ENCODE assay signal across 12 mouse cellular contexts in genomic region chr7:119185181-119185940, GRCm38 (mm10). TPM values are rescaled to one million over a fixed set of nuclear protein-coding genes. Genes with fewer than 3 reads are reported as not detected.
A peak's percentile ranks its signal among the peaks of the same experiment; 100 is the strongest.
DNase-seq lines count a peak whose midpoint lies in the region; ATAC-seq and TF ChIP-seq lines count a peak whose summit lies in the region.
"Had no signal": no experiment of that assay in that cellular context is flagged by ENCODE, and none has a peak within 500 bp of the region (broad histone marks: within the 10 kb centered on the region; RNA-seq: fewer than 3 reads in every experiment).

No protein-coding gene starts in this region.

- peaks cover 52% of the 10 kb centered on the region for H3K27me3 ChIP-seq in heart, embryonic 15.5 days
- H3K27me3 ChIP-seq in forebrain, embryonic 13.5 days, result peaks cover 43% of the 10 kb centered on the region
- peaks cover 54% of the 10 kb centered on the region for H3K27me3 ChIP-seq in midbrain, embryonic 12.5 days

- TF ChIP-seq POLR2A in lung, adult 2 months (IDR thresholded peaks at IDR 0.05; ENCODE audit: borderline replicate concordance, extremely low read depth, low read depth, low read length), result no peak

- no peak overlapping the region for H3K4me3 ChIP-seq in heart, embryonic 15.5 days
- H3K4me3 ChIP-seq in forebrain, embryonic 13.5 days, result peak overlapping the region; percentile 57
- peak overlapping the region; percentile 57 for H3K4me3 ChIP-seq in midbrain, embryonic 12.5 days
- no peak overlapping the region for H3K4me3 ChIP-seq in lung, adult 2 months (replicated peaks; ENCODE audit: extremely low read depth, low read depth, low read length)

- no peak for DNase-seq in heart, adult 11 months
- DNase-seq in R1 (ENCODE audit: low read depth, low spot score), result peak; percentile 39
- DNase-seq in lung, adult 2 months, result no peak
- no peak for DNase-seq in gastrocnemius, adult 8-10 months (ENCODE audit: low spot score in 2 of 2)
- DNase-seq: cerebellum, adult 11-12 months; heart, postnatal 4 days; lung, adult 18-20 months had no signal

- H3K4me1 ChIP-seq in heart, embryonic 15.5 days (replicated peaks), result peaks cover 13% of the 10 kb centered on the region
- H3K4me1 ChIP-seq in forebrain, embryonic 13.5 days, result peaks cover 34% of the 10 kb centered on the region
- H3K4me1 ChIP-seq in midbrain, embryonic 12.5 days, result peaks cover 18% of the 10 kb centered on the region
- no peaks in the 10 kb centered on the region for H3K4me1 ChIP-seq in lung, adult 2 months (ENCODE audit: control insufficient read depth, insufficient read depth, low read length)

- no peak for ATAC-seq in heart, embryonic 15.5 days (replicated peaks; ENCODE audit: insufficient number of reproducible peaks, insufficient read depth, low FRiP score, low read depth)
- peak; percentile 44 for ATAC-seq in forebrain, embryonic 13.5 days
- peak; percentile 25; the same call in 1 of the 2 replicates for ATAC-seq in midbrain, embryonic 12.5 days (ENCODE audit: low FRiP score, low read depth)
- no peak for ATAC-seq in megakaryocyte, adult 5-6 weeks (ENCODE audit: poor library complexity, severe bottlenecking)

- H3K9me3 ChIP-seq in heart, embryonic 15.5 days (replicated peaks), result no peaks in the 10 kb centered on the region
- H3K9me3 ChIP-seq in forebrain, embryonic 13.5 days (replicated peaks), result no peaks in the 10 kb centered on the region
- H3K9me3 ChIP-seq in midbrain, embryonic 12.5 days, result no peaks in the 10 kb centered on the region

- WGBS in heart, embryonic 15.5 days, result 5% methylated on average over 23 of the region's 23 CpGs
- 2% methylated on average over 23 of the region's 23 CpGs for WGBS in forebrain, embryonic 13.5 days
- under 1% methylated on average over 23 of the region's 23 CpGs for WGBS in midbrain, embryonic 12.5 days
- 5% methylated on average over 23 of the region's 23 CpGs for WGBS in lung, adult 2 months

- no peaks in the 10 kb centered on the region for H3K36me3 ChIP-seq in heart, embryonic 15.5 days
- H3K36me3 ChIP-seq in forebrain, embryonic 13.5 days (ENCODE audit: poor library complexity, severe bottlenecking), result no peaks in the 10 kb centered on the region
- H3K36me3 ChIP-seq in midbrain, embryonic 12.5 days, result no peaks in the 10 kb centered on the region

- peak overlapping the region; percentile 71 for H3K4me2 ChIP-seq in heart, embryonic 15.5 days
- peak overlapping the region; percentile 88 for H3K4me2 ChIP-seq in forebrain, embryonic 13.5 days
- H3K4me2 ChIP-seq in midbrain, embryonic 12.5 days (replicated peaks), result peak overlapping the region; percentile 77

- no peak for TF ChIP-seq CTCF in lung, adult 2 months (IDR thresholded peaks at IDR 0.05; ENCODE audit: insufficient read depth, low read length)

- H3K9ac ChIP-seq in heart, embryonic 15.5 days, result no peak overlapping the region
- peak overlapping the region; percentile 71 for H3K9ac ChIP-seq in forebrain, embryonic 13.5 days
- peak overlapping the region; percentile 70 for H3K9ac ChIP-seq in midbrain, embryonic 12.5 days (replicated peaks)

- no peak overlapping the region for H3K27ac ChIP-seq in heart, embryonic 15.5 days
- H3K27ac ChIP-seq in forebrain, embryonic 13.5 days, result peak overlapping the region; percentile 48
- H3K27ac ChIP-seq in midbrain, embryonic 12.5 days (replicated peaks), result peak overlapping the region; percentile 69

RNA-seq across cellular contexts. Expression of gene Gpr139, which starts 1.0 kb away (rescaled TPM):
- polyA plus RNA-seq in heart, embryonic 15.5 days (2015; fragmentation: Nextera tagmentation; extraction: Ambion mirVana), result 0.04 TPM in 1 of 2 replicates, not detected in the other
- polyA plus RNA-seq in forebrain, embryonic 13.5 days (2015; fragmentation: Nextera tagmentation; extraction: Ambion mirVana), result 2.1 and 2.2 TPM in 2 replicates
- 3.8 and 4.0 TPM in 2 replicates for polyA plus RNA-seq in midbrain, embryonic 12.5 days (2016; fragmentation: Nextera tagmentation; extraction: Ambion mirVana)
- not detected in 2 replicates for total RNA-seq in megakaryocyte, adult 5-6 weeks (2015)
- total RNA-seq in megakaryocyte, adult 5-6 weeks (2017), result not detected in 2 replicates
- polyA plus RNA-seq in lung, adult 2 months (2012; rRNA removed), result not detected in 2 replicates
- not detected for total RNA-seq in gastrocnemius, adult 8-10 months (2022)
- total RNA-seq: CH12.LX; heart, postnatal 4 days had no signal

Comparison
In these comparisons a context has a peak if more than half of its experiments do, and no peak if none do; other contexts are left out.
1. ATAC-seq: peak in forebrain, embryonic 13.5 days (single experiment) and midbrain, embryonic 12.5 days (single experiment); none in heart, embryonic 15.5 days (single experiment) and megakaryocyte, adult 5-6 weeks (single experiment).
2. H3K4me3 ChIP-seq: peak in forebrain, embryonic 13.5 days (single experiment) and midbrain, embryonic 12.5 days (single experiment); none in heart, embryonic 15.5 days (single experiment) and lung, adult 2 months (single experiment).
3. Peak in every context shown above with its lines, with median percentiles within 50 percentile points of each other: H3K4me2 ChIP-seq.